Mouse (Mus musculus): Measurements from ENCODE around the gene Ddn.
A peak's percentile ranks its signal among the peaks of the same experiment; 100 is the strongest.

Ddn gene

GRCm38 (mm10) chr15:98775533-98775932 lies 33.8 kb downstream of the Ddn start:
- DNase-seq (ENCODE audit: low spot score), result no peak

- DNase-seq (ENCODE audit: low spot score), result no peak
These were observed 35.2 kb downstream of the Ddn start for GRCm38 (mm10) chr15:98774096-98774495.

- no peak for DNase-seq (ENCODE audit: low spot score)
These were observed 36.6 kb downstream of the Ddn start for GRCm38 (mm10) chr15:98772511-98773211.

GRCm38 (mm10) chr15:98771813-98772425 lies 37.4 kb downstream of the Ddn start:
- DNase-seq (ENCODE audit: low spot score), result no peak

GRCm38 (mm10) chr15:98768259-98768658 lies 41.0 kb downstream of the Ddn start:
- no peak for DNase-seq (ENCODE audit: low spot score)

- no peak for DNase-seq (ENCODE audit: low spot score)
These were observed 43.4 kb downstream of the Ddn start for GRCm38 (mm10) chr15:98765929-98766328.

- peak; percentile 94 for DNase-seq (ENCODE audit: low spot score)
These were observed 46.4 kb downstream of the Ddn start, which contains the start of gene Arf3 for GRCm38 (mm10) chr15:98762670-98763529. Gene Arf3, minus strand, starts transcription at chr15:98763214.

- DNase-seq (ENCODE audit: low spot score), result peak; percentile 52
These were observed 47.1 kb downstream of the Ddn start for GRCm38 (mm10) chr15:98762201-98762621.

GRCm38 (mm10) chr15:98754125-98754524 lies 55.2 kb downstream of the Ddn start:
- DNase-seq (ENCODE audit: low spot score), result no peak

Data from ovary, postnatal 10 days (tissue).